Mouse (Mus musculus): ENCODE measurements around the gene Pprc1.
A peak's percentile ranks its signal among the peaks of the same experiment; 100 is the strongest.

The Pprc1 gene

GRCm38 (mm10) chr19:46033911-46034310, 10.8 kb upstream of the Pprc1 start:
- no peak for DNase-seq (ENCODE audit: low read depth, low spot score)

GRCm38 (mm10) chr19:46035971-46036370, 8.7 kb upstream of the Pprc1 start:
- no peak for DNase-seq (ENCODE audit: low read depth, low spot score)

- peak; percentile 47 for DNase-seq (ENCODE audit: low read depth, low spot score)
Observed at GRCm38 (mm10) chr19:46036477-46037242, 8.0 kb upstream of the Pprc1 start.

GRCm38 (mm10) chr19:46037243-46037924, 7.3 kb upstream of the Pprc1 start:
- DNase-seq (ENCODE audit: low read depth, low spot score) = no peak

- DNase-seq (ENCODE audit: low read depth, low spot score) = no peak
Observed at GRCm38 (mm10) chr19:46037925-46038850, 6.5 kb upstream of the Pprc1 start.

GRCm38 (mm10) chr19:46038851-46039260, 5.8 kb upstream of the Pprc1 start:
- DNase-seq (ENCODE audit: low read depth, low spot score) = peak; percentile 35

GRCm38 (mm10) chr19:46039478-46039877, 5.2 kb upstream of the Pprc1 start:
- peak; percentile 91 for DNase-seq (ENCODE audit: low read depth, low spot score)

- DNase-seq (ENCODE audit: low read depth, low spot score) = peak; percentile 80
Observed at GRCm38 (mm10) chr19:46040149-46040902, 4.4 kb upstream of the Pprc1 start.

GRCm38 (mm10) chr19:46041299-46041932, 3.3 kb upstream of the Pprc1 start:
- DNase-seq (ENCODE audit: low read depth, low spot score) = peak; percentile 84

GRCm38 (mm10) chr19:46041933-46042475, 2.7 kb upstream of the Pprc1 start:
- no peak for DNase-seq (ENCODE audit: low read depth, low spot score)

- DNase-seq (ENCODE audit: low read depth, low spot score) = peak; percentile 74
Observed at GRCm38 (mm10) chr19:46042476-46043011, 2.1 kb upstream of the Pprc1 start.

- peak; percentile 32 for DNase-seq (ENCODE audit: low read depth, low spot score)
Observed at GRCm38 (mm10) chr19:46043380-46043779, 1.3 kb upstream of the Pprc1 start.

GRCm38 (mm10) chr19:46044993-46045695, 458 bp downstream of the Pprc1 start, which contains the start of gene Ldb1:
TSS of gene Ldb1 (minus strand) at chr19:46045214.
- peak; percentile 88 for DNase-seq (ENCODE audit: low read depth, low spot score)

GRCm38 (mm10) chr19:46045696-46046311, 1.1 kb downstream of the Pprc1 start:
- DNase-seq (ENCODE audit: low read depth, low spot score) = no peak

- no peak for DNase-seq (ENCODE audit: low read depth, low spot score)
Observed at GRCm38 (mm10) chr19:46046621-46047025, 1.9 kb downstream of the Pprc1 start.

GRCm38 (mm10) chr19:46047426-46047825, 2.7 kb downstream of the Pprc1 start:
- no peak for DNase-seq (ENCODE audit: low read depth, low spot score)

GRCm38 (mm10) chr19:46049129-46049528, 4.4 kb downstream of the Pprc1 start:
- DNase-seq (ENCODE audit: low read depth, low spot score) = no peak

- peak; percentile 47 for DNase-seq (ENCODE audit: low read depth, low spot score)
Observed at GRCm38 (mm10) chr19:46050462-46050861, 5.8 kb downstream of the Pprc1 start.
